Mouse (Mus musculus) heart, embryonic 14.5 days (tissue): Measurements from ENCODE around the gene Sgk2. TPM values are rescaled to one million over a fixed set of nuclear protein-coding genes. Genes with fewer than 3 reads are reported as not detected.

ENCODE experiments used
- ATAC-seq: fragments of 200-750 bp; cut with Nextera tagmentation; 2 replicates; pipeline ENCODE4 v1.8.0; 2017; ENCODE audit warnings: low read depth, moderate TSS enrichment; ENCODE audit not compliant: insufficient number of reproducible peaks, insufficient read depth, low FRiP score
- H3K27ac ChIP-seq, 2 experiments: fragments of 200-500 bp in 1 of 2; fragments of 300-500 bp in 1 of 2; sonication (generic) in 1 of 2; replicated peaks in 1 of 2; 2 replicates each; pipeline ENCODE4 v1.5.1; 2012 to 2014; ENCODE audit warnings: low read depth in 2 of 2, low read length in 2 of 2, control low read depth in 1 of 2, mild to moderate bottlenecking in 1 of 2, mixed read lengths in 1 of 2; ENCODE audit not compliant: control insufficient read depth in 1 of 2, insufficient read depth in 1 of 2
- H3K27me3 ChIP-seq: fragments of 300-500 bp; sonication (generic); 2 replicates; pipeline ENCODE4 v1.6.1; 2014; ENCODE audit warnings: mild to moderate bottlenecking, low read length, control low read depth; ENCODE audit not compliant: control insufficient read depth, insufficient read depth
- H3K36me3 ChIP-seq: fragments of 300-500 bp; sonication (generic); 2 replicates; pipeline ENCODE4 v1.6.1; 2014; ENCODE audit warnings: mild to moderate bottlenecking, control low read depth, low read length, mixed read lengths; ENCODE audit not compliant: control insufficient read depth, insufficient read depth
- H3K4me1 ChIP-seq, 2 experiments: fragments of 200-500 bp in 1 of 2; fragments of 300-500 bp in 1 of 2; sonication (generic) in 1 of 2; 2 replicates each; pipeline ENCODE4 v1.6.1; 2012 to 2014; ENCODE audit warnings: low read length in 2 of 2, control low read depth in 1 of 2, mixed read lengths in 1 of 2; ENCODE audit not compliant: control insufficient read depth in 2 of 2, insufficient read depth in 2 of 2
- H3K4me2 ChIP-seq: fragments of 300-500 bp; sonication (generic); 2 replicates; pipeline ENCODE4 v1.6.1; 2014; ENCODE audit warnings: mild to moderate bottlenecking, low read length
- H3K4me3 ChIP-seq, 2 experiments: fragments of 200-500 bp in 1 of 2; fragments of 300-500 bp in 1 of 2; sonication (generic) in 1 of 2; 2 replicates each; pipeline ENCODE4 v1.5.1; 2012 to 2014; ENCODE audit warnings: low read length in 2 of 2, mild to moderate bottlenecking in 2 of 2, control low read depth in 1 of 2, low read depth in 1 of 2, moderate library complexity in 1 of 2; ENCODE audit not compliant: control insufficient read depth in 1 of 2, insufficient read depth in 1 of 2
- H3K9ac ChIP-seq: fragments of 300-500 bp; sonication (generic); 2 replicates; pipeline ENCODE4 v1.6.1; 2014; ENCODE audit warnings: mild to moderate bottlenecking, low read length
- H3K9me3 ChIP-seq: fragments of 300-500 bp; sonication (generic); 2 replicates; pipeline ENCODE4 v1.6.1; 2016; ENCODE audit warnings: low read length, control low read depth; ENCODE audit not compliant: control insufficient read depth
- WGBS: fragments of 180-500 bp; shearing (Covaris S2); extraction: QIAGEN DNeasy Blood & Tissue Kit; methylation state at CpG from one replicate; pipeline ENCODE4 v1.1.7; 2014; 5-methylcytosine and 5-hydroxymethylcytosine counted together
- polyA plus RNA-seq: library from polyadenylated mRNA; unstranded; fragments of >200 nt; fragmentation: Nextera tagmentation; extraction: Ambion mirVana; gene quantifications from 2 replicates; pipeline ENCODE4 v1.2.1, GENCODE M21; 2014

The Sgk2 gene
- not detected in 2 replicates for polyA plus RNA-seq

- H3K4me1 ChIP-seq = peaks cover 0 to 3% of the 10 kb centered on the region in 2 experiments; a peak in 2 of 4 replicates
- H3K9ac ChIP-seq = no peak within 1 kb of the TSS
- H3K27me3 ChIP-seq = no peaks in the 10 kb centered on the region
- 53% methylated on average over 8 of the region's 8 CpGs for WGBS
- no peak within 1 kb of the TSS for H3K4me3 ChIP-seq
- no peaks in the 10 kb centered on the region for H3K36me3 ChIP-seq
- H3K27ac ChIP-seq = no peak within 1 kb of the TSS
- no peak for ATAC-seq
- no peak within 1 kb of the TSS for H3K4me2 ChIP-seq
- H3K9me3 ChIP-seq = no peaks in the 10 kb centered on the region
Observed at GRCm38 (mm10) chr2:162987218-162987617, at the start of gene Sgk2. Gene Sgk2 (plus strand): TSS chr2:162987330.

GRCm38 (mm10) chr2:162939562-162939961, 47.6 kb upstream of the Sgk2 start:
- no peak overlapping the region for H3K4me2 ChIP-seq
- H3K4me3 ChIP-seq = no peak overlapping the region
- H3K27me3 ChIP-seq = peaks cover 13% of the 10 kb centered on the region; the same call in 1 of the 2 replicates
- WGBS = 77% methylated on average over 1 of the region's 1 CpGs
- no peak overlapping the region for H3K9ac ChIP-seq
- H3K36me3 ChIP-seq = peaks cover 64% of the 10 kb centered on the region
- no peak overlapping the region for H3K27ac ChIP-seq
- no peak for ATAC-seq
- H3K4me1 ChIP-seq = peaks cover 0 to 12% of the 10 kb centered on the region in 2 experiments; a peak in 3 of 4 replicates
- no peaks in the 10 kb centered on the region for H3K9me3 ChIP-seq

GRCm38 (mm10) chr2:162943148-162943846, 43.8 kb upstream of the Sgk2 start, which contains the start of gene L3mbtl1:
Gene L3mbtl1 (plus strand): TSS chr2:162943472.
- peak within 1 kb of the TSS; percentile 56 for H3K4me3 ChIP-seq
- no peak within 1 kb of the TSS for H3K27ac ChIP-seq
- no peaks in the 10 kb centered on the region for H3K9me3 ChIP-seq
- H3K9ac ChIP-seq = peak within 1 kb of the TSS; percentile 69
- peak within 1 kb of the TSS; percentile 89 for H3K4me2 ChIP-seq
- under 1% methylated on average over 40 of the region's 40 CpGs for WGBS
- peaks cover 2 to 12% of the 10 kb centered on the region in 2 experiments; a peak in 3 of 4 replicates for H3K4me1 ChIP-seq
- peaks cover 29% of the 10 kb centered on the region for H3K36me3 ChIP-seq
- peaks cover 16% of the 10 kb centered on the region; the same call in 1 of the 2 replicates for H3K27me3 ChIP-seq
- peak; percentile 31; the same call in 1 of the 2 replicates for ATAC-seq

- ATAC-seq = no peak
- WGBS = 8% methylated on average over 11 of the region's 11 CpGs
- Histone ChIP-seq H3K4me1 (peaks cover 2 to 12% of the 10 kb centered on the region in 2 experiments; a peak in 3 of 4 replicates), H3K4me2 (peak overlapping the region; percentile 89), H3K9ac (peak overlapping the region; percentile 69; the same call in 1 of the 2 replicates), H3K27ac (no peak overlapping the region), H3K36me3 (peaks cover 23% of the 10 kb centered on the region), H3K9me3 (no peaks in the 10 kb centered on the region), H3K27me3 (peaks cover 16% of the 10 kb centered on the region; the same call in 1 of the 2 replicates), H3K4me3 (peak overlapping the region in 1 of 2 experiments; percentile 56; a peak in 2 of 4 replicates)
Observed at GRCm38 (mm10) chr2:162943931-162944330, 43.2 kb upstream of the Sgk2 start.

GRCm38 (mm10) chr2:162946964-162947363, 40.2 kb upstream of the Sgk2 start:
- H3K9ac ChIP-seq = no peak overlapping the region

GRCm38 (mm10) chr2:162947736-162948135, 39.4 kb upstream of the Sgk2 start:
- H3K27ac ChIP-seq = no peak overlapping the region
- ATAC-seq = no peak
- WGBS = 26% methylated on average over 15 of the region's 15 CpGs
- H3K4me3 ChIP-seq = peak overlapping the region in 1 of 2 experiments; percentile 19; a peak in 2 of 4 replicates
- no peaks in the 10 kb centered on the region for H3K9me3 ChIP-seq
- H3K9ac ChIP-seq = no peak overlapping the region
- peak overlapping the region; percentile 57 for H3K4me2 ChIP-seq
- no peaks in the 10 kb centered on the region for H3K36me3 ChIP-seq
- H3K4me1 ChIP-seq = peaks cover 2 to 9% of the 10 kb centered on the region in 2 experiments; a peak in 3 of 4 replicates
- peaks cover 12% of the 10 kb centered on the region; the same call in 1 of the 2 replicates for H3K27me3 ChIP-seq

More at GRCm38 (mm10) chr2:162946964-162947363, 40.2 kb upstream of the Sgk2 start:
- H3K4me2 ChIP-seq = no peak overlapping the region
- ATAC-seq = no peak
- no peaks in the 10 kb centered on the region for H3K36me3 ChIP-seq
- H3K4me1 ChIP-seq = peaks cover 2 to 12% of the 10 kb centered on the region in 2 experiments; a peak in 3 of 4 replicates
- no peak overlapping the region for H3K4me3 ChIP-seq
- H3K27ac ChIP-seq = no peak overlapping the region
- no peaks in the 10 kb centered on the region for H3K9me3 ChIP-seq
- peaks cover 12% of the 10 kb centered on the region; the same call in 1 of the 2 replicates for H3K27me3 ChIP-seq
- 84% methylated on average over 5 of the region's 5 CpGs for WGBS

- H3K27me3 ChIP-seq = peaks cover 12% of the 10 kb centered on the region; the same call in 1 of the 2 replicates
- 55% methylated on average over 14 of the region's 14 CpGs for WGBS
- peak overlapping the region; percentile 57 for H3K4me2 ChIP-seq
- H3K4me3 ChIP-seq = peak overlapping the region in 1 of 2 experiments; percentile 19; a peak in 2 of 4 replicates
- no peaks in the 10 kb centered on the region for H3K36me3 ChIP-seq
- no peak overlapping the region for H3K27ac ChIP-seq
- H3K4me1 ChIP-seq = peaks cover 2 to 5% of the 10 kb centered on the region in 2 experiments; a peak in 3 of 4 replicates
- ATAC-seq = no peak
- no peak overlapping the region for H3K9ac ChIP-seq
- H3K9me3 ChIP-seq = no peaks in the 10 kb centered on the region
Observed at GRCm38 (mm10) chr2:162948221-162948620, 38.9 kb upstream of the Sgk2 start.
